Mouse (Mus musculus): ENCODE measurements around the gene Mroh2a. TPM values are rescaled to one million over a fixed set of nuclear protein-coding genes. Genes with fewer than 3 reads are reported as not detected.

Gene Mroh2a
- polyA plus RNA-seq (2012; rRNA removed): 0.15 and 0.18 TPM in 2 replicates

GRCm38 (mm10) chr1:88226670-88227379 is at the start of gene Mroh2a:
Gene Mroh2a, plus strand, starts transcription at chr1:88226986.

GRCm38 (mm10) chr1:88200456-88200855 is 26.3 kb upstream of the Mroh2a start, which contains the start of gene Ugt1a2:
Gene Ugt1a2, plus strand, starts transcription at chr1:88200601.

GRCm38 (mm10) chr1:88205294-88205922 is 21.4 kb upstream of the Mroh2a start, which contains the start of gene Dnajb3:
Gene Dnajb3, minus strand, starts transcription at chr1:88205782.

GRCm38 (mm10) chr1:88211812-88212211 is 15.0 kb upstream of the Mroh2a start, which contains the start of gene Ugt1a1:
Gene Ugt1a1, plus strand, starts transcription at chr1:88211959.

GRCm38 (mm10) chr1:88277098-88277817 is 50.5 kb downstream of the Mroh2a start, which contains the start of the genes Hjurp and Trpm8:
Gene Hjurp, minus strand, starts transcription at chr1:88277633.
Gene Trpm8, plus strand, starts transcription at chr1:88277661.

Other genes starting within 250 kb of the Mroh2a start
- gene Usp40, start 218.4 kb upstream of the Mroh2a start, polyA plus RNA-seq (2012; rRNA removed): 24.0 and 24.9 TPM in 2 replicates
- not detected in 2 replicates for gene Ugt1a10, start 171.6 kb upstream of the Mroh2a start, polyA plus RNA-seq (2012; rRNA removed)
- not detected in 2 replicates for gene Ugt1a9, start 156.2 kb upstream of the Mroh2a start, polyA plus RNA-seq (2012; rRNA removed)
- gene Ugt1a8, start 139.2 kb upstream of the Mroh2a start, polyA plus RNA-seq (2012; rRNA removed): not detected in 2 replicates
- gene Ugt1a7c, start 131.9 kb upstream of the Mroh2a start, polyA plus RNA-seq (2012; rRNA removed): 0.80 and 0.91 TPM in 2 replicates
- 1.1 TPM in 2 replicates for gene Ugt1a6b, start 123.7 kb upstream of the Mroh2a start, polyA plus RNA-seq (2012; rRNA removed)
- 1.4 and 1.6 TPM in 2 replicates for gene Ugt1a6a, start 92.2 kb upstream of the Mroh2a start, polyA plus RNA-seq (2012; rRNA removed)
- 0.06 and 0.14 TPM in 2 replicates for gene Ugt1a5, start 61.0 kb upstream of the Mroh2a start, polyA plus RNA-seq (2012; rRNA removed)
- 0.05 TPM in 1 of 2 replicates, not detected in the other for gene Ugt1a2, start 26.4 kb upstream of the Mroh2a start, polyA plus RNA-seq (2012; rRNA removed)
- 9.8 TPM in 2 replicates for gene Dnajb3, start 21.2 kb upstream of the Mroh2a start, polyA plus RNA-seq (2012; rRNA removed)
- 0.09 TPM in 1 of 2 replicates, not detected in the other for gene Ugt1a1, start 15.0 kb upstream of the Mroh2a start, polyA plus RNA-seq (2012; rRNA removed)
- gene Hjurp, start 50.6 kb downstream of the Mroh2a start, polyA plus RNA-seq (2012; rRNA removed): 171 and 178 TPM in 2 replicates
- gene Trpm8, start 50.7 kb downstream of the Mroh2a start, polyA plus RNA-seq (2012; rRNA removed): 0.06 TPM in 2 replicates
- gene Spp2, start 180.0 kb downstream of the Mroh2a start, polyA plus RNA-seq (2012; rRNA removed): 0.18 TPM in 2 replicates